Mouse (Mus musculus): ENCODE data around the gene Epn2.

Gene Epn2

GRCm38 (mm10) chr11:61537362-61537761 is 42.1 kb downstream of the Epn2 start:
- DNase-seq (ENCODE audit: low spot score): no peak

- DNase-seq (ENCODE audit: low spot score): no peak
Measured at GRCm38 (mm10) chr11:61536952-61537351, 42.5 kb downstream of the Epn2 start.

- DNase-seq (ENCODE audit: low spot score): no peak
Measured at GRCm38 (mm10) chr11:61535530-61535929, 44.0 kb downstream of the Epn2 start.

- DNase-seq (ENCODE audit: low spot score): no peak
Measured at GRCm38 (mm10) chr11:61533571-61533970, 45.9 kb downstream of the Epn2 start.

- no peak for DNase-seq (ENCODE audit: low spot score)
Measured at GRCm38 (mm10) chr11:61532820-61533219, 46.7 kb downstream of the Epn2 start.

GRCm38 (mm10) chr11:61529268-61529713 is 50.2 kb downstream of the Epn2 start:
- no peak for DNase-seq (ENCODE audit: low spot score)

- peak; percentile 24 for DNase-seq (ENCODE audit: low spot score)
Measured at GRCm38 (mm10) chr11:61526872-61527271, 52.6 kb downstream of the Epn2 start.

- no peak for DNase-seq (ENCODE audit: low spot score)
Measured at GRCm38 (mm10) chr11:61519484-61520107, 59.9 kb downstream of the Epn2 start.

- no peak for DNase-seq (ENCODE audit: low spot score)
Measured at GRCm38 (mm10) chr11:61518871-61519270, 60.6 kb downstream of the Epn2 start.

GRCm38 (mm10) chr11:61517971-61518370 is 61.5 kb downstream of the Epn2 start:
- no peak for DNase-seq (ENCODE audit: low spot score)

GRCm38 (mm10) chr11:61514953-61515352 is 64.5 kb downstream of the Epn2 start:
- peak; percentile 27 for DNase-seq (ENCODE audit: low spot score)

GRCm38 (mm10) chr11:61504713-61505257 is 74.7 kb downstream of the Epn2 start, which contains the start of gene B9d1:
TSS of gene B9d1 (plus strand) at chr11:61505144.
- peak; percentile 95 for DNase-seq (ENCODE audit: low spot score)

GRCm38 (mm10) chr11:61503933-61504332 is 75.6 kb downstream of the Epn2 start:
- no peak for DNase-seq (ENCODE audit: low spot score)

- no peak for DNase-seq (ENCODE audit: low spot score)
Measured at GRCm38 (mm10) chr11:61498736-61499504, 80.6 kb downstream of the Epn2 start.

GRCm38 (mm10) chr11:61497490-61497889 is 82.0 kb downstream of the Epn2 start:
- no peak for DNase-seq (ENCODE audit: low spot score)

- DNase-seq (ENCODE audit: low spot score): no peak
Measured at GRCm38 (mm10) chr11:61495528-61495927, 84.0 kb downstream of the Epn2 start.

GRCm38 (mm10) chr11:61494129-61494997 is 85.1 kb downstream of the Epn2 start, which contains the start of gene Mapk7:
TSS of gene Mapk7 (minus strand) at chr11:61494406.
- DNase-seq (ENCODE audit: low spot score): peak; percentile 97

- peak; percentile 47 for DNase-seq (ENCODE audit: low spot score)
Measured at GRCm38 (mm10) chr11:61493525-61494128, 85.9 kb downstream of the Epn2 start.

- DNase-seq (ENCODE audit: low spot score): no peak
Measured at GRCm38 (mm10) chr11:61492749-61493401, 86.6 kb downstream of the Epn2 start.

- DNase-seq (ENCODE audit: low spot score): no peak
Measured at GRCm38 (mm10) chr11:61490944-61491520, 88.5 kb downstream of the Epn2 start.

- no peak for DNase-seq (ENCODE audit: low spot score)
Measured at GRCm38 (mm10) chr11:61489874-61490273, 89.6 kb downstream of the Epn2 start.

Measured in urinary bladder, postnatal 14 days (tissue).